Mouse (Mus musculus) bone marrow macrophage, adult 2 months (primary cell): ENCODE data around the gene Fars2.

Experiments
- CTCF ChIP-seq: IDR thresholded peaks from 2 replicates; pipeline ENCODE4 v1.5.1; 2012; ENCODE audit warnings: low read depth, mild to moderate bottlenecking, low read length, moderate library complexity
- POLR2A ChIP-seq: IDR thresholded peaks from 2 replicates; pipeline ENCODE4 v1.6.1; 2012; ENCODE audit warnings: mild to moderate bottlenecking, low read depth, low read length, borderline replicate concordance

DNA sequence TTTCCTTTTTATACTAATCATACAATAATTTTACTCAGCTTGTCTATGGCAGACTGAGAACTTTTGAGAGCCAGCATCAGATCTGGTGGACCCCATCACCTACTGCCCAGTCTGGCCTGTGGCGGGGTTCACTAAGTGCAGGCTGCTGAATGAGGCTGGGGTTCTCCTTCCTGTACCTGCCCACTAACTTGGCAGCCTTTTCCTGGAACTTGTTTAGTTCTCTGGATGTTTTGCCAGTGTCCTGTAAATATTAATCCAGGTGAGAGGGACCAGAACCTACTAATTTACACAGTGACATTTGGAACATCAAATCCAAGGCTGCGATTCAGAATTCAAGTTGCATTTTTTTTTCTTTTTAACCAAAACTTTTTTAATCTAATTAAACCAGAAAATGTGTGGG lies 367.2 kb downstream of the Fars2 start:
- TF ChIP-seq CTCF (no peak), POLR2A (no peak)
